Mouse (Mus musculus): ENCODE measurements around the gene Galnt17.

- no peak for TF ChIP-seq CTCF (IDR thresholded peaks at IDR 0.05)
- no peak for TF ChIP-seq EP300 (IDR thresholded peaks at IDR 0.05; ENCODE audit: insufficient read depth, low read depth, low read length)
Observed at GRCm38 (mm10) chr5:131020936-131021335, 287.4 kb downstream of the Galnt17 start.
